Mouse (Mus musculus): ENCODE measurements around the gene Nlk. TPM values are rescaled to one million over a fixed set of nuclear protein-coding genes. Genes with fewer than 3 reads are reported as not detected.

Nlk gene
- polyA plus RNA-seq, 1 experiment from 2014 or later = 3.2 TPM

DNA sequence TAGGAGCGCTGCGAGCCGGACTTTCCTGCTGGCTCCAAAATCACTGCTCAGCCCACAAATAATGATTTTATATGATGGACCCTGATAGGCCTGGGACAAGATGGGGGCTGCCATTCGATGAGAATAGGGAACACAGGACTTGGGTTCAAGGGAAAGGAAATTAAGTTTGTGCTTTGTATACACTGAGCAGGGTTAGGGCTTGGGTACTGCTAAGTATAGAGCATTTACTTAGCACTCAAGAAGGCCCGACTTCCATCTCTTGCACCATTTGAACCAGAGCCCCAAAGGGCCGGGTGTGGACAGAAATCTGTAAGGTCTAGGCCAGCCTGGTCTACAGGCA lies 146.1 kb downstream of the Nlk start:
- Histone ChIP-seq H3K27me3 (ENCODE audit: control insufficient read depth, insufficient read depth, low read depth, low read length) (no peaks in the 10 kb centered on the region), H3K27ac (ENCODE audit: low read length) (peak overlapping the region; percentile 31; the same call in 1 of the 2 replicates)
- 24% methylated on average over 6 of the region's 6 CpGs for WGBS (ENCODE audit: insufficient replicate concordance)

DNA sequence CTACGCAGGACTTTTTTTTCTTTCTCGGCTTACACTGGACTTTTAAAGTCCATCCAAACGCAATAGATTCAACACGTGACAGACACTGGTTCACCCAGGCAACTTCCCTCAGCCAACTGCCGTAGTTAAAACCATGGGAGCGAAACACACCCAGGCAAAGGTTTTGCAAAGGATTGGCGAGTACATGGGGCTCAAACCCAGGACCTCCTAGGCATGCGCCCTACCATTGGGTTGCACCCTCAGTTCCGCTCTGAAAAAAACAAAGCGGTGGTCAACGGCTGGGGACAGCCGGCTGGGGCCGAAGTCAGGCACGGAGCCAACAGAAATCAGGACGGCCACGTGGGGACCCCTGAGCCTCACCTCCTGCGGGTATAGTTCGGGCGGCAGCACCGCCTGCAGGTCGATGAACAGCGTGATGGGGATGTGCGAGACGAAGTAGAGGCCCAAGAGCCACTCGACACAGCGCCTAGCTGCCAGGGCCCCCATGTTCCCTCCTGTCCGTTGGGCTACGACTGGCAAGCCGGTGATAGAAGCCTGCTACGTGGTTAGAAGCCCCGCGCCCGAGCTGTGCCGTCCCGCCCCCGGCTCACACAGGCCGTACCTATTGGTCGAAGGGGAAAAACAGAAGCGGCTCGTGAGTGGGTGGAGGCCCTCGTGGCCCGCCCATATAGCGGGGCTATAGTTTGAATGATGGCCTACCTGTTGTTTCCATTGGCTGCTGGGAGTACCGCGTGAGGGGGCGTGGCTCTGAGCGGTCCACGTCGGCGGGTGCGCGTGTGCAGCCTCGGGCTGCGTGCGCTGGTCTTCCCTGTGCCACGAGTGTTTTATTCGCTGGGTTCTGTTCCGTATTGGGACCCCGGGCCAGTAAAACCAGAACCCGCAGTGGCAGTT lies 146.8 kb downstream of the Nlk start, which contains the start of gene Tmem97:
Gene Tmem97 (minus strand): TSS at position 610 of the 891 bp plus-strand sequence.
- peak; percentile 99 for ATAC-seq (ENCODE audit: low read depth)
- WGBS (ENCODE audit: insufficient replicate concordance) = under 1% methylated on average over 60 of the region's 60 CpGs
- Histone ChIP-seq H3K27ac (ENCODE audit: low read length) (peak within 1 kb of the TSS; percentile 87), H3K4me2 (ENCODE audit: low read depth, low read length) (peak within 1 kb of the TSS; percentile 96), H3K4me3 (ENCODE audit: low read depth, low read length) (peak within 1 kb of the TSS; percentile 88), H3K9me3 (replicated peaks; ENCODE audit: control insufficient read depth, low read length) (no peaks in the 10 kb centered on the region), H3K4me1 (ENCODE audit: control insufficient read depth, low read depth, low read length) (peaks cover 22% of the 10 kb centered on the region), H3K9ac (ENCODE audit: low read depth, low read length) (peak within 1 kb of the TSS; percentile 82), H3K36me3 (ENCODE audit: control insufficient read depth, insufficient read depth) (no peaks in the 10 kb centered on the region), H3K27me3 (ENCODE audit: control insufficient read depth, insufficient read depth, low read depth, low read length) (no peaks in the 10 kb centered on the region)

More for the DNA sequence above, 146.1 kb downstream of the Nlk start:
- no peaks in the 10 kb centered on the region for H3K36me3 ChIP-seq (ENCODE audit: control insufficient read depth, insufficient read depth)
- H3K4me1 ChIP-seq (ENCODE audit: control insufficient read depth, low read depth, low read length) = peaks cover 28% of the 10 kb centered on the region
- H3K9ac ChIP-seq (ENCODE audit: low read depth, low read length) = peak overlapping the region; percentile 47
- H3K9me3 ChIP-seq (replicated peaks; ENCODE audit: control insufficient read depth, low read length) = no peaks in the 10 kb centered on the region
- peak overlapping the region; percentile 96 for H3K4me2 ChIP-seq (ENCODE audit: low read depth, low read length)
- H3K4me3 ChIP-seq (ENCODE audit: low read depth, low read length) = peak overlapping the region; percentile 88
- no peak for ATAC-seq (ENCODE audit: low read depth)

DNA sequence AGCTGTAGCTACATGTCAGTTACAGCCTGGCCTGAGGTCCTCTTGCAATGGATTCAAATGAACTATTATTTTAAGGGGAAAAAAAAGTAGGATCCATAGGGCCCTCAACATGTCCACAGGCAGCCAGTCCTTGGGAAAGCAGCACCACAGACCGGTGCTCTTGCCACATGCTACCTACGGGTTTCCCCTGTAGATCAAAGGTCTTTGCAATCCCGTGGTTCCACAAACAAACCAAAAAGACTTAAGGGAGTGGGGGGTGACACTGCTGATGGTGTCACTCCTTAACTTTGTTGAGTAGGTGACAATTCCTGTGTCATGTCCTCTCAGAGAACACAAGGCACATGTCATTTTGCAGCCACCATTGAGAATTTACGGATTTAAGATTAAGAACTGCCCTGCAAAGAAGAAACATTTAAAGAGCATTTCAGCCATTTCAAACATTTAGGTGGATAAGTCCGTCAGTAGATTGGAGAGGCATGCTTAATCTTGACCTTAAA lies 147.6 kb downstream of the Nlk start:
- H3K27ac ChIP-seq (ENCODE audit: low read length) = peak overlapping the region; percentile 87
- H3K4me3 ChIP-seq (ENCODE audit: low read depth, low read length) = peak overlapping the region; percentile 88
- H3K36me3 ChIP-seq (ENCODE audit: control insufficient read depth, insufficient read depth) = no peaks in the 10 kb centered on the region
- no peak for ATAC-seq (ENCODE audit: low read depth)
- peaks cover 15% of the 10 kb centered on the region for H3K4me1 ChIP-seq (ENCODE audit: control insufficient read depth, low read depth, low read length)
- peak overlapping the region; percentile 96 for H3K4me2 ChIP-seq (ENCODE audit: low read depth, low read length)
- H3K9me3 ChIP-seq (replicated peaks; ENCODE audit: control insufficient read depth, low read length) = no peaks in the 10 kb centered on the region
- WGBS (ENCODE audit: insufficient replicate concordance) = 3% methylated on average over 5 of the region's 5 CpGs
- H3K9ac ChIP-seq (ENCODE audit: low read depth, low read length) = peak overlapping the region; percentile 82
- H3K27me3 ChIP-seq (ENCODE audit: control insufficient read depth, insufficient read depth, low read depth, low read length) = no peaks in the 10 kb centered on the region

DNA sequence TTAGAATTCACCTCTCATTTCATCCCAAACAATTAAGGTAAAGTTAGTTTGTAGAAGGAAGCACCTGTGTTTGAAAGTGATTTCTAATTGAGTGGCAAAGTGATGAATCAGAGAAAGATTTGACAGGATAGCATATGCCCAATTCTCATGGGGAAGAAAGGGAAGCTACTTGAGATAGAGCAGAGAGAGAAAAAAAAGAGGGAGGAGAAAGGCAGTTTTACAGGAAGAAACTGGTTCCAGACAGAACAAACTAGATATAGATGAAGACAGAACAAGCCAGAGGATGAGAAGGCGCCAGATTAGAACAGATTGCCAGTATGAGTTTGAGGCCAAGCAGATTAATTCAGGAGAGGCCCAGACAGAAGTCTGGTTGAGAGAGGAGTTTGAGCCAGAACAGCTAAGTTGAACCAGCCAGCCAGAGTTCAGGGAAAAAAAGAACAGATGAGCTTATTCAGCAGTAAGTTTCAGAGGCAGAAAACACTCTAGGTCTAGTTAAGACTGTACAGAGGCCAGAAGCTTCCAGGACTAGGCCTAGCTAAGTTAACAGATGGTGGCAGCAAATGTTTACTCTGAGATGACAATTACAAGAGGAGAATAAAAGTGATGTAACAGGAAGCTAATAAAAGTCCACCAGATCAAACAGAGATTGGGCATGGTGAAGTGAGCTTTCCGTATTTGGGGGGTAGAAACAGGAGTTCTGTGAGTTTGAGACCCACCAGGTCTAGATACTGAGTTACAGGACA lies 149.3 kb downstream of the Nlk start:
- ATAC-seq (ENCODE audit: low read depth) = no peak
- Histone ChIP-seq H3K4me2 (ENCODE audit: low read depth, low read length) (peak overlapping the region; percentile 96; the same call in 1 of the 2 replicates), H3K4me1 (ENCODE audit: control insufficient read depth, low read depth, low read length) (peaks cover 15% of the 10 kb centered on the region), H3K27ac (ENCODE audit: low read length) (no peak overlapping the region), H3K4me3 (ENCODE audit: low read depth, low read length) (no peak overlapping the region), H3K9me3 (replicated peaks; ENCODE audit: control insufficient read depth, low read length) (no peaks in the 10 kb centered on the region), H3K36me3 (ENCODE audit: control insufficient read depth, insufficient read depth) (peaks cover 3% of the 10 kb centered on the region; the same call in 1 of the 2 replicates), H3K27me3 (ENCODE audit: control insufficient read depth, insufficient read depth, low read depth, low read length) (no peaks in the 10 kb centered on the region), H3K9ac (ENCODE audit: low read depth, low read length) (no peak overlapping the region)
- 47% methylated on average over 2 of the region's 2 CpGs for WGBS (ENCODE audit: insufficient replicate concordance)

DNA sequence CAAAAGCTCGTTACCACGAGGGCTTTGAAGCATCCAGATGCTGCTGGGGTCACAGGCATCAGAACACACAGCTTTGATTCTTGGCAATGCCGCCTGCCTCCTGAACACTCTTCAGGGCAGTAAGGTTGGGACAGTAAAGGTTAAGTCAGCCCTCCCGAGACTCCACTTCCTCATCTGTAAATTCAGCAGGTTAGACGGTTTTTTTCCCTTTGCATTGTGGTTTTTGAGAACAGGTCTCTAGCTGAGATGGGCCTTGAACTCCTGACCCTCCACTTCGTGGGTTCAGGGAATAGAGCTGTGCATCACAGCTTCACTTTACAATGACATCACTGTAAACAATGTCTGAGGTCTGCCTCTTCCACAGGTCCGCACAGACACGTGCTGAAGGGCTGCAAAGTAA lies 152.0 kb downstream of the Nlk start:
- no peak overlapping the region for H3K27ac ChIP-seq (ENCODE audit: low read length)
- H3K4me1 ChIP-seq (ENCODE audit: control insufficient read depth, low read depth, low read length) = peaks cover 10% of the 10 kb centered on the region
- no peak overlapping the region for H3K4me2 ChIP-seq (ENCODE audit: low read depth, low read length)
- 33% methylated on average over 8 of the region's 8 CpGs for WGBS (ENCODE audit: insufficient replicate concordance)
- H3K27me3 ChIP-seq (ENCODE audit: control insufficient read depth, insufficient read depth, low read depth, low read length) = no peaks in the 10 kb centered on the region
- H3K36me3 ChIP-seq (ENCODE audit: control insufficient read depth, insufficient read depth) = peaks cover 16% of the 10 kb centered on the region
- H3K9me3 ChIP-seq (replicated peaks; ENCODE audit: control insufficient read depth, low read length) = no peaks in the 10 kb centered on the region
- no peak overlapping the region for H3K9ac ChIP-seq (ENCODE audit: low read depth, low read length)
- H3K4me3 ChIP-seq (ENCODE audit: low read depth, low read length) = no peak overlapping the region
- no peak for ATAC-seq (ENCODE audit: low read depth)

DNA sequence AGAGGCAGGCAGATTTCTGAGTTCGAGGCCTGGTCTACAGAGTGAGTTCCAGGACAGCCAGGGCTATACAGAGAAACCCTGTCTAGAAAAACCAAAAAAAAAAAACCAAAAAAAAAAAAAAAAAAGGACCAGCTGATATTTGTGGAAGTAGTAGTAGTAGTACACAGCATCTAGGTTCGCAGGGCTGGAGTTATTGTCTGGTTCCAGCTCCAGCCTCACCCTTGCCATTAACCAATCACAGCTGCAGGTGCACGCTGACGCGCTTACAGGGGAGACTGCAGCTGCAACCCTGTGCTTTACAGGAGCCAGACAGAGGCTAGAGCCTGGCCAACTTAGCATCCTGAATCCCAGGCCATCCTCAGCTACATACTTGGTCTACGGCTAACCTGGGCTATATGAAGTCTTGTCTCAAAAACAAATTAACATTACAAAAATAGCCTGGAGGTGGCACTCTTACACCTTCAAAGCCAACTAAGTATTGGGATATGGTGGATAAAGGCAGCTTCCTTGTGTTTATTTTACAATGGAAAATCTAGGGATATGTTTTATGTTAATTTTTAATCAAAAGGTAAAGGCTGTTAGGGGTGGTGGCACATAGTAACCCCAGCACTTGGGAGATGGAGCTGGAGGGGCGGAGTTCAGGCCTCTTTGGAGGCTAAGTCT lies 152.6 kb downstream of the Nlk start:
- Histone ChIP-seq H3K4me1 (ENCODE audit: control insufficient read depth, low read depth, low read length) (peaks cover 4% of the 10 kb centered on the region), H3K27me3 (ENCODE audit: control insufficient read depth, insufficient read depth, low read depth, low read length) (no peaks in the 10 kb centered on the region), H3K9me3 (replicated peaks; ENCODE audit: control insufficient read depth, low read length) (no peaks in the 10 kb centered on the region), H3K36me3 (ENCODE audit: control insufficient read depth, insufficient read depth) (peaks cover 16% of the 10 kb centered on the region), H3K4me2 (ENCODE audit: low read depth, low read length) (no peak overlapping the region), H3K9ac (ENCODE audit: low read depth, low read length) (no peak overlapping the region), H3K4me3 (ENCODE audit: low read depth, low read length) (no peak overlapping the region), H3K27ac (ENCODE audit: low read length) (no peak overlapping the region)
- 83% methylated on average over 7 of the region's 7 CpGs for WGBS (ENCODE audit: insufficient replicate concordance)
- no peak for ATAC-seq (ENCODE audit: low read depth)

DNA sequence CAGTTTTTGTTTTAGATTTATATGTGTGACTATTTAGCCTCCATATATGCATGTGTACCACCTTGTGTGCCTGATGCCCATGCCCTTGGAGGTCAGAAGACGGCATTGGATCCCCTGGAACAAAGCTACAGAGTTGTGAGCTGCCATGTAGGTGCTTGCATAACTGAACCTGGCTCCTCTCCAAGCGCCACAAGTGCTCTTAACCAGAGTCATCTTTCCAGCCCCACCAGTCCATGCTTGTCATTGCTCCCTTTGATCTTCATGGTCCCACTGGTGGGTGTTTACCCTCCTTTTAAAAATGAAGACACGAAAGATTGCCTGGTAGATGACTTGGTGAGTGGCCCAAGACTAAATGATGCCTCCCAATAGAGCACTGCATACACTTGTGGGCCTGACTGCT lies 156.8 kb downstream of the Nlk start:
- H3K9me3 ChIP-seq (replicated peaks; ENCODE audit: control insufficient read depth, low read length) = no peaks in the 10 kb centered on the region
- no peak overlapping the region for H3K27ac ChIP-seq (ENCODE audit: low read length)
- peaks cover 16% of the 10 kb centered on the region for H3K36me3 ChIP-seq (ENCODE audit: control insufficient read depth, insufficient read depth)
- H3K4me3 ChIP-seq (ENCODE audit: low read depth, low read length) = no peak overlapping the region
- H3K27me3 ChIP-seq (ENCODE audit: control insufficient read depth, insufficient read depth, low read depth, low read length) = no peaks in the 10 kb centered on the region
- H3K9ac ChIP-seq (ENCODE audit: low read depth, low read length) = no peak overlapping the region
- WGBS (ENCODE audit: insufficient replicate concordance) = 63% methylated on average over 3 of the region's 3 CpGs
- ATAC-seq (ENCODE audit: low read depth) = no peak
- peaks cover 12% of the 10 kb centered on the region for H3K4me1 ChIP-seq (ENCODE audit: control insufficient read depth, low read depth, low read length)
- H3K4me2 ChIP-seq (ENCODE audit: low read depth, low read length) = no peak overlapping the region

DNA sequence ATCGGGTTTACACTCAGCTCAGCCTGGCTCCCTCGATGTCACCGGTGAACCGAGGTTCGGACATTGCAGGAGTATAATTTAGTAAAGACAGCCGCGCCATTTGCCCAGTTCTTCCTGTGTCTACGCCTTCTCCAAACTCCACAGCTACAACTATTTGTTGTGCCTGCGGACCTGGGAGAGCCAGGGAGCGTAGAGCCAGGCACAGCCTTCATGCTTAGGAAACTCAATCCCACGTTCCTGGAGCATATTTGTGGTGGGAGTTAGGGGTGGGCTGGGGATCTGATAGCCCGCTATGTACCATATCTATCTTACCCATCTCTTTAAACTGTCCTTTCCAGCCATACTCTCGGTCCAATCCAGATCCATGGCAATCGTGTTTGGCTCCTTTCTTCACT lies 160.5 kb downstream of the Nlk start:
- H3K27ac ChIP-seq (ENCODE audit: low read length) = peak overlapping the region; percentile 91
- no peak for ATAC-seq (ENCODE audit: low read depth)
- H3K4me2 ChIP-seq (ENCODE audit: low read depth, low read length) = peak overlapping the region; percentile 76
- peaks cover 11% of the 10 kb centered on the region for H3K36me3 ChIP-seq (ENCODE audit: control insufficient read depth, insufficient read depth)
- H3K4me3 ChIP-seq (ENCODE audit: low read depth, low read length) = peak overlapping the region; percentile 88
- WGBS (ENCODE audit: insufficient replicate concordance) = under 1% methylated on average over 14 of the region's 14 CpGs
- H3K9me3 ChIP-seq (replicated peaks; ENCODE audit: control insufficient read depth, low read length) = no peaks in the 10 kb centered on the region
- H3K9ac ChIP-seq (ENCODE audit: low read depth, low read length) = peak overlapping the region; percentile 93
- H3K4me1 ChIP-seq (ENCODE audit: control insufficient read depth, low read depth, low read length) = peaks cover 20% of the 10 kb centered on the region
- no peaks in the 10 kb centered on the region for H3K27me3 ChIP-seq (ENCODE audit: control insufficient read depth, insufficient read depth, low read depth, low read length)
